Mouse (Mus musculus) MEL (cell line): ENCODE data around the gene Tomt. TPM values are rescaled to one million over a fixed set of nuclear protein-coding genes. Genes with fewer than 3 reads are reported as not detected.
"Not testable (repeated sequence)": the region's sequence is repeated elsewhere in the genome, so short reads cannot be mapped to it uniquely, and the experiment has no call there.

Experiments used
- DNase-seq: peaks from one replicate; pipeline ENCODE4 v3.0.0; 2011; ENCODE audit warnings: low read depth, low spot score
- H3K27ac ChIP-seq: 2 replicates; pipeline ENCODE4 v1.5.1; 2012; ENCODE audit warnings: low read depth, mild to moderate bottlenecking, control low read depth, low read length, moderate library complexity; ENCODE audit not compliant: control insufficient read depth
- H3K27me3 ChIP-seq, 2 experiments: fragments of 150-350 bp in 1 of 2; sonication (generic) in 1 of 2; 2 replicates each; pipeline ENCODE4 v1.6.1; 2012; ENCODE audit warnings: low read length in 2 of 2, mild to moderate bottlenecking in 2 of 2, improper control_type of control experiment in 1 of 2, moderate library complexity in 1 of 2; ENCODE audit not compliant: insufficient read depth in 2 of 2, control insufficient read depth in 1 of 2
- H3K36me3 ChIP-seq, 2 experiments: 2 replicates each; pipeline ENCODE4 v1.6.1; 2012 to 2014; ENCODE audit warnings: low read length in 2 of 2, improper control_type of control experiment in 1 of 2, inconsistent platforms in 1 of 2, mild to moderate bottlenecking in 1 of 2; ENCODE audit not compliant: insufficient read depth in 2 of 2, control insufficient read depth in 1 of 2
- H3K4me1 ChIP-seq, 2 experiments: fragments of 150-350 bp in 1 of 2; sonication (generic) in 1 of 2; 2 replicates each; pipeline ENCODE4 v1.6.1; 2012; ENCODE audit warnings: low read length in 2 of 2, improper control_type of control experiment in 1 of 2, mild to moderate bottlenecking in 1 of 2; ENCODE audit not compliant: insufficient read depth in 2 of 2, control insufficient read depth in 1 of 2
- H3K4me3 ChIP-seq, 2 experiments: fragments of 150-350 bp in 1 of 2; sonication (generic) in 1 of 2; 2 replicates each; pipeline ENCODE4 v1.5.1; 2012; ENCODE audit warnings: low read depth in 2 of 2, low read length in 2 of 2, mild to moderate bottlenecking in 2 of 2, moderate library complexity in 2 of 2, control low read depth in 1 of 2, improper control_type of control experiment in 1 of 2; ENCODE audit not compliant: control insufficient read depth in 1 of 2, insufficient read depth in 1 of 2
- H3K79me2 ChIP-seq: 2 replicates; pipeline ENCODE4 v1.6.1; 2012; ENCODE audit warnings: mild to moderate bottlenecking, low read length, moderate library complexity; ENCODE audit not compliant: control insufficient read depth, poor library complexity, insufficient read depth
- H3K9ac ChIP-seq: 2 replicates; pipeline ENCODE4 v1.6.1; 2012; ENCODE audit warnings: low read depth, mild to moderate bottlenecking, control low read depth, low read length, moderate library complexity; ENCODE audit not compliant: control insufficient read depth, poor library complexity, severe bottlenecking
- H3K9me3 ChIP-seq: fragments of 150-350 bp; sonication (generic); replicated peaks from 2 replicates; pipeline ENCODE4 v1.6.1; 2012; ENCODE audit warnings: mild to moderate bottlenecking, low read length, improper control_type of control experiment, moderate library complexity; ENCODE audit not compliant: insufficient read depth
- CTCF ChIP-seq, 3 experiments: IDR thresholded peaks in 2 of 3; conservative IDR thresholded peaks in 1 of 3; 2 replicates each; pipeline ENCODE4 v1.5.1; 2011 to 2012; ENCODE audit warnings: low read length in 3 of 3, low read depth in 2 of 3, mild to moderate bottlenecking in 2 of 3, improper control_type of control experiment in 1 of 3, inconsistent platforms in 1 of 3, mixed read lengths in 1 of 3, moderate library complexity in 1 of 3; ENCODE audit not compliant: control insufficient read depth in 1 of 3, insufficient read depth in 1 of 3, poor library complexity in 1 of 3, severe bottlenecking in 1 of 3
- ELF1 ChIP-seq: IDR thresholded peaks from 2 replicates; pipeline ENCODE4 v1.6.1; 2014; ENCODE audit warnings: low read depth, mild to moderate bottlenecking, inconsistent platforms, low read length, improper control_type of control experiment, moderate library complexity
- KAT2A ChIP-seq: conservative IDR thresholded peaks from 2 replicates; pipeline ENCODE4 v1.6.1; 2012; ENCODE audit warnings: low read depth, low read length, improper control_type of control experiment, inconsistent platforms
- MAFK ChIP-seq: IDR thresholded peaks from 2 replicates; pipeline ENCODE4 v1.6.1; 2011; ENCODE audit warnings: low read depth, mild to moderate bottlenecking, low read length, improper control_type of control experiment, borderline replicate concordance
- MAX ChIP-seq: IDR thresholded peaks from 2 replicates; pipeline ENCODE4 v1.6.1; 2011; ENCODE audit warnings: low read length, improper control_type of control experiment
- MAZ ChIP-seq: IDR thresholded peaks from 2 replicates; pipeline ENCODE4 v1.6.1; 2012; ENCODE audit warnings: low read depth, mild to moderate bottlenecking, inconsistent platforms, low read length, improper control_type of control experiment
- MEF2A ChIP-seq: IDR thresholded peaks from 2 replicates; pipeline ENCODE4 v1.6.1; 2014; ENCODE audit warnings: low read depth, mild to moderate bottlenecking, inconsistent platforms, low read length, improper control_type of control experiment; ENCODE audit not compliant: poor library complexity, insufficient replicate concordance, severe bottlenecking; ENCODE audit errors: extremely low read depth
- MYC ChIP-seq: IDR thresholded peaks from 2 replicates; pipeline ENCODE4 v1.6.1; 2011; ENCODE audit warnings: low read depth, mild to moderate bottlenecking, low read length, improper control_type of control experiment, moderate library complexity
- NELFE ChIP-seq: IDR thresholded peaks from 2 replicates; pipeline ENCODE4 v1.6.1; 2011; ENCODE audit warnings: low read depth, low read length, improper control_type of control experiment
- POLR2A ChIP-seq, 2 experiments: IDR thresholded peaks; 2 replicates each; pipeline ENCODE4 v1.6.1; 2011 to 2012; ENCODE audit warnings: low read length in 2 of 2, mild to moderate bottlenecking in 2 of 2, control low read depth in 1 of 2, improper control_type of control experiment in 1 of 2, low read depth in 1 of 2, moderate library complexity in 1 of 2; ENCODE audit not compliant: control insufficient read depth in 1 of 2, insufficient read depth in 1 of 2, poor library complexity in 1 of 2
- POLR2AphosphoS5 ChIP-seq: IDR thresholded peaks from 2 replicates; pipeline ENCODE4 v1.6.1; 2012; ENCODE audit warnings: low read depth, borderline replicate concordance, mild to moderate bottlenecking, inconsistent platforms, low read length, moderate library complexity, mixed read lengths
- RAD21 ChIP-seq: IDR thresholded peaks from 2 replicates; pipeline ENCODE4 v1.6.1; 2011; ENCODE audit warnings: mild to moderate bottlenecking, low read depth, low read length, improper control_type of control experiment
- RCOR1 ChIP-seq: IDR thresholded peaks from 2 replicates; pipeline ENCODE4 v1.6.1; 2012; ENCODE audit warnings: low read depth, mild to moderate bottlenecking, inconsistent platforms, low read length, improper control_type of control experiment
- SIN3A ChIP-seq: IDR thresholded peaks from 2 replicates; pipeline ENCODE4 v1.6.1; 2012; ENCODE audit warnings: low read length, improper control_type of control experiment, inconsistent platforms
- SMC3 ChIP-seq: IDR thresholded peaks from 2 replicates; pipeline ENCODE4 v1.6.1; 2011; ENCODE audit warnings: low read depth, low read length, improper control_type of control experiment
- TBP ChIP-seq: IDR thresholded peaks from 2 replicates; pipeline ENCODE4 v1.8.0; 2011; ENCODE audit warnings: low read depth, low read length, improper control_type of control experiment
- TCF12 ChIP-seq: IDR thresholded peaks from 2 replicates; pipeline ENCODE4 v1.6.1; 2014; ENCODE audit warnings: low read depth, mild to moderate bottlenecking, inconsistent platforms, low read length, improper control_type of control experiment, moderate library complexity
- UBTF ChIP-seq: IDR thresholded peaks from 2 replicates; pipeline ENCODE4 v1.6.1; 2012; ENCODE audit warnings: low read depth, mild to moderate bottlenecking, inconsistent platforms, low read length, improper control_type of control experiment, moderate library complexity, borderline replicate concordance; ENCODE audit not compliant: insufficient read depth
- USF1 ChIP-seq: IDR thresholded peaks from 2 replicates; pipeline ENCODE4 v1.6.1; 2014; ENCODE audit warnings: low read depth, mild to moderate bottlenecking, inconsistent platforms, low read length, improper control_type of control experiment, moderate library complexity
- USF2 ChIP-seq, 2 experiments: IDR thresholded peaks; 2 replicates each; pipeline ENCODE4 v1.6.1; 2011 to 2012; ENCODE audit warnings: improper control_type of control experiment in 2 of 2, low read length in 2 of 2, borderline replicate concordance in 1 of 2, inconsistent platforms in 1 of 2, low read depth in 1 of 2, mild to moderate bottlenecking in 1 of 2; ENCODE audit not compliant: insufficient read depth in 1 of 2
- ZC3H11A ChIP-seq: IDR thresholded peaks from 2 replicates; pipeline ENCODE4 v1.6.1; 2012; ENCODE audit warnings: low read depth, mild to moderate bottlenecking, inconsistent platforms, low read length, improper control_type of control experiment
- ZMIZ1 ChIP-seq: IDR thresholded peaks from 2 replicates; pipeline ENCODE4 v1.6.1; 2012; ENCODE audit warnings: low read depth, mild to moderate bottlenecking, inconsistent platforms, low read length, improper control_type of control experiment, moderate library complexity
- polyA plus RNA-seq, 2 experiments: library from polyadenylated mRNA; stranded (reverse) in 1 of 2; unstranded in 1 of 2; fragments of >175 nt in 1 of 2; fragments of >200 nt in 1 of 2; gene quantifications; 2 replicates each; pipeline versions ENCODE4 v1.2.1 to v1.2.4; 2012; ENCODE audit warnings: low replicate concordance in 2 of 2, low read depth in 1 of 2; ENCODE audit not compliant: insufficient read length in 2 of 2, insufficient read depth in 1 of 2, missing spikeins in 1 of 2
- total RNA-seq: library from RNA; depleted of rRNA; stranded (reverse); fragments of 300-350 nt; gene quantifications from 2 replicates; pipeline ENCODE4 v1.2.3, GENCODE M21; 2012

Tomt gene
- total and polyA plus RNA-seq, 3 experiments = 0.82 to 1.3 TPM; not detected in 1

GRCm38 (mm10) chr7:101925892-101926291 lies 19.7 kb upstream of the Tomt start:
- H3K9ac ChIP-seq, H3K9me3 ChIP-seq, H3K79me2 ChIP-seq, H3K36me3 ChIP-seq, H3K4me3 ChIP-seq, H3K4me1 ChIP-seq, H3K27ac ChIP-seq, H3K27me3 ChIP-seq: not testable (repeated sequence)
- 0 out of 4 replicates have a peak, but pooled peaks of 1 of the 2 experiments have one; percentile 9 for TF ChIP-seq POLR2A (IDR thresholded peaks at IDR 0.05; ENCODE audit: control insufficient read depth in 1 of 2, insufficient read depth in 1 of 2, low read depth in 1 of 2, low read length in 2 of 2, poor library complexity in 1 of 2)
- TF ChIP-seq RAD21 = peak; percentile 30
- TF ChIP-seq CTCF (IDR thresholded peaks at IDR 0.05 in 2 of 3, conservative IDR thresholded peaks at IDR 0.05 in 1 of 3; ENCODE audit: control insufficient read depth in 1 of 3, insufficient read depth in 1 of 3, low read depth in 2 of 3, low read length in 3 of 3, poor library complexity in 1 of 3, severe bottlenecking in 1 of 3) = peak; percentile 10 to 52 (median 41); a peak in 5 of 6 replicates
- 0 out of 2 replicates have a peak, but pooled peaks have one; percentile 3 for TF ChIP-seq ZC3H11A
- TF ChIP-seq SMC3 = peak; percentile 42
- peak; percentile 66; the same call in 1 of the 2 replicates for TF ChIP-seq MYC
- TF ChIP-seq TBP = 0 out of 2 replicates have a peak, but pooled peaks have one; percentile 26
- DNase-seq = peak; percentile 28

DNA sequence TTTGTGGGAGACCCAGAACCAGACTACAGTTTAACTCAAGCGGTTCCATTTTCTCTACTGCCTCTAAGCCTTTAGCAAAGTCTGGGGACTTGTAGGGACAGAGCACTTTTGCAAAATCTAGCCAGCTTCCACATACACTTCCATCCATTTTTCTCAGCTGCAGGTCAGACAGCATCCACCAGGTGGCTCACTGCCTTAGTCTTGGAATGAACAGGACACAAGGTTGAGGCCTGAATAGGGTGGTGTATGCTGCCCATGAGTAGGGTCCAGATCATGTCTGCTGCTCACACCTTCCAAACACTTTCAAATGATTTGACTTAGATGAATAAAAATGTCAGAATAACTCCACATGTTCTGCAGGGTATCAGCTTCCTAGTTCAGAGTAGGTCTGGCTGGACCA lies 11.9 kb upstream of the Tomt start:
- H3K4me3 ChIP-seq = no peak overlapping the region
- DNase-seq = peak; percentile 65

DNA sequence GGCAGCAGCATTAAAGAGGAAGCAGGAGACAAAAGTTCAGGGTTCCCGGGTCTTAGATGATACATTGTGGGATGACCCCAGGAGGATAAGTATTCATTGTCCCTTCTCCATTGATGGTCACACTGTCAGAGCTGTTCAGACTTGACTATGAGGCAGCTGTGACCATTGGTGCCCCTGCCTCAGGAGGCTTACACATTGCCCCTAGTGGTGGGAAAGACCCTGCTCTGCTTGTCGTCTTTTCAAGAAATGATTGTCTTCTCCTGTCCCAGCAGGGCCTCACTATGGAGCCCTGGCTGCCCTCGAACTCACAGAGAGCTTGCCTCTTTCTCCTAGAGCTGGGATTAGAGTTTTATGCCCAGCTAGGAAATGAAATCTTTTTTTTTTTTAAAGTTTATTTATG lies 5.8 kb upstream of the Tomt start:
- no peak for DNase-seq
- H3K9me3 ChIP-seq = no peaks in the 10 kb centered on the region

More for the DNA sequence above, 11.9 kb upstream of the Tomt start:
- no peaks in the 10 kb centered on the region for H3K79me2 ChIP-seq
- H3K27ac ChIP-seq = no peak overlapping the region
- H3K27me3 ChIP-seq = no peaks in the 10 kb centered on the region
- peaks cover 0 to 5% of the 10 kb centered on the region in 2 experiments; a peak in 2 of 4 replicates for H3K36me3 ChIP-seq
- no peak overlapping the region for H3K9ac ChIP-seq
- TF ChIP-seq SMC3 (peak; percentile 81), UBTF (no peak), MAX (no peak), USF1 (no peak), POLR2AphosphoS5 (no peak), TCF12 (no peak), RAD21 (peak; percentile 55), ELF1 (no peak), MEF2A (no peak), CTCF (IDR thresholded peaks at IDR 0.05 in 2 of 3, conservative IDR thresholded peaks at IDR 0.05 in 1 of 3; ENCODE audit: control insufficient read depth in 1 of 3, insufficient read depth in 1 of 3, low read depth in 2 of 3, low read length in 3 of 3, poor library complexity in 1 of 3, severe bottlenecking in 1 of 3) (peak; percentile 58 to 76 (median 69)), KAT2A (no peak), MAZ (no peak), NELFE (no peak), ZC3H11A (peak; percentile 57), USF2 (IDR thresholded peaks at IDR 0.05; ENCODE audit: borderline replicate concordance in 1 of 2, insufficient read depth in 1 of 2, low read depth in 1 of 2, low read length in 2 of 2) (no peak)
- TF ChIP-seq, all 39 proteins: peak for 4
- Histone ChIP-seq H3K4me1 (no peaks in the 10 kb centered on the region), H3K9me3 (no peaks in the 10 kb centered on the region)

More for the DNA sequence above, 5.8 kb upstream of the Tomt start:
- Histone ChIP-seq H3K4me1 (peaks cover 6 to 13% of the 10 kb centered on the region in 2 experiments), H3K4me3 (no peak overlapping the region), H3K27ac (no peak overlapping the region), H3K27me3 (no peaks in the 10 kb centered on the region), H3K9ac (no peak overlapping the region), H3K36me3 (peaks cover 5 to 6% of the 10 kb centered on the region in 2 experiments), H3K79me2 (peaks cover 6% of the 10 kb centered on the region)
- no peak for TF ChIP-seq ZC3H11A
- TF ChIP-seq NELFE = no peak
- no peak for TF ChIP-seq POLR2AphosphoS5
- no peak for TF ChIP-seq MAFK
- TF ChIP-seq RCOR1 = no peak
- no peak for TF ChIP-seq ZMIZ1
- peak in 2 of 3 experiments; percentile 29 to 32; a peak in 3 of 6 replicates for TF ChIP-seq CTCF (IDR thresholded peaks at IDR 0.05 in 2 of 3, conservative IDR thresholded peaks at IDR 0.05 in 1 of 3; ENCODE audit: control insufficient read depth in 1 of 3, insufficient read depth in 1 of 3, low read depth in 2 of 3, low read length in 3 of 3, poor library complexity in 1 of 3, severe bottlenecking in 1 of 3)
- no peak for TF ChIP-seq SIN3A
